Mouse (Mus musculus): ENCODE results near the gene Coro2b.

Coro2b gene

GRCm38 (mm10) chr9:62476782-62477487 lies 59.9 kb downstream of the Coro2b start:
- CTCF ChIA-PET = no interaction called here

- CTCF ChIA-PET = no interaction called here
Measured at GRCm38 (mm10) chr9:62474206-62474605, 62.6 kb downstream of the Coro2b start.

GRCm38 (mm10) chr9:62471541-62472189 lies 65.2 kb downstream of the Coro2b start:
- CTCF ChIA-PET = interaction anchor here (1.7 kb wide), 1 partner anchor 79 kb away, joined by 4 read pairs; no protein-coding TSS in a partner anchor

- CTCF ChIA-PET = interaction anchor here (0.7 to 1.7 kb wide), 3 partner anchors 8 to 79 kb away, joined by 3 to 9 read pairs (median 4); no protein-coding TSS in a partner anchor
Measured at GRCm38 (mm10) chr9:62471041-62471440, 65.8 kb downstream of the Coro2b start.

- CTCF ChIA-PET = interaction anchor here (0.7 kb wide), 2 partner anchors 8 to 77 kb away, joined by 3 to 9 read pairs; no protein-coding TSS in a partner anchor
Measured at GRCm38 (mm10) chr9:62470398-62470797, 66.4 kb downstream of the Coro2b start.

- CTCF ChIA-PET = no interaction called here
Measured at GRCm38 (mm10) chr9:62469696-62470095, 67.1 kb downstream of the Coro2b start.

- CTCF ChIA-PET = no interaction called here
Measured at GRCm38 (mm10) chr9:62469143-62469542, 67.7 kb downstream of the Coro2b start.

GRCm38 (mm10) chr9:62467413-62467784 lies 69.4 kb downstream of the Coro2b start:
- CTCF ChIA-PET = no interaction called here

- CTCF ChIA-PET = no interaction called here
Measured at GRCm38 (mm10) chr9:62466742-62467412, 70.0 kb downstream of the Coro2b start.

GRCm38 (mm10) chr9:62466053-62466452 lies 70.8 kb downstream of the Coro2b start:
- CTCF ChIA-PET = no interaction called here

- CTCF ChIA-PET = no interaction called here
Measured at GRCm38 (mm10) chr9:62464727-62465126, 72.1 kb downstream of the Coro2b start.

GRCm38 (mm10) chr9:62461766-62462165 lies 75.1 kb downstream of the Coro2b start:
- CTCF ChIA-PET = interaction anchor here (0.7 kb wide), 1 partner anchor 589 kb away, joined by 3 read pairs; no protein-coding TSS in a partner anchor

- CTCF ChIA-PET = no interaction called here
Measured at GRCm38 (mm10) chr9:62461095-62461494, 75.7 kb downstream of the Coro2b start.

- CTCF ChIA-PET = no interaction called here
Measured at GRCm38 (mm10) chr9:62460086-62460485, 76.8 kb downstream of the Coro2b start.

- CTCF ChIA-PET = no interaction called here
Measured at GRCm38 (mm10) chr9:62458457-62458856, 78.4 kb downstream of the Coro2b start.

- CTCF ChIA-PET = no interaction called here
Measured at GRCm38 (mm10) chr9:62456015-62456414, 80.8 kb downstream of the Coro2b start.

- CTCF ChIA-PET = no interaction called here
Measured at GRCm38 (mm10) chr9:62455210-62455969, 81.5 kb downstream of the Coro2b start.

- CTCF ChIA-PET = no interaction called here
Measured at GRCm38 (mm10) chr9:62452373-62452993, 84.4 kb downstream of the Coro2b start.

- CTCF ChIA-PET = no interaction called here
Measured at GRCm38 (mm10) chr9:62451585-62452372, 85.1 kb downstream of the Coro2b start.

GRCm38 (mm10) chr9:62450862-62451261 lies 86.0 kb downstream of the Coro2b start:
- CTCF ChIA-PET = no interaction called here

GRCm38 (mm10) chr9:62450355-62450754 lies 86.5 kb downstream of the Coro2b start:
- CTCF ChIA-PET = no interaction called here

All from spleen, embryonic (tissue).